Mouse (Mus musculus) midbrain, embryonic 13.5 days (tissue): ENCODE measurements around the gene Gm8246. TPM values are rescaled to one million over a fixed set of nuclear protein-coding genes. Genes with fewer than 3 reads are reported as not detected.
"Not testable (repeated sequence)": the region's sequence is repeated elsewhere in the genome, so short reads cannot be mapped to it uniquely, and the experiment has no call there.

Experiments used
- ATAC-seq: fragments of 200-750 bp; cut with Nextera tagmentation; 2 replicates; pipeline ENCODE4 v1.8.0; 2017; ENCODE audit warnings: mild to moderate bottlenecking, moderate TSS enrichment, moderate library complexity
- H3K27ac ChIP-seq: fragments of 300-500 bp; sonication (generic); 2 replicates; pipeline ENCODE4 v1.5.1; 2015; ENCODE audit warnings: inconsistent platforms, mild to moderate bottlenecking, moderate library complexity
- H3K27me3 ChIP-seq: fragments of 300-500 bp; sonication (generic); 2 replicates; pipeline ENCODE4 v1.6.1; 2015; ENCODE audit warnings: mild to moderate bottlenecking, inconsistent platforms
- H3K36me3 ChIP-seq: fragments of 300-500 bp; sonication (generic); 2 replicates; pipeline ENCODE4 v1.6.1; 2015; ENCODE audit warnings: mild to moderate bottlenecking, inconsistent platforms
- H3K4me1 ChIP-seq: fragments of 300-500 bp; sonication (generic); replicated peaks from 2 replicates; pipeline ENCODE4 v1.6.1; 2015; ENCODE audit warnings: inconsistent platforms
- H3K4me2 ChIP-seq: fragments of 300-500 bp; sonication (generic); replicated peaks from 2 replicates; pipeline ENCODE4 v1.6.1; 2015; ENCODE audit warnings: moderate library complexity, mild to moderate bottlenecking, inconsistent platforms
- H3K4me3 ChIP-seq: fragments of 300-500 bp; sonication (generic); replicated peaks from 2 replicates; pipeline ENCODE4 v1.5.1; 2015; ENCODE audit warnings: mild to moderate bottlenecking, inconsistent platforms
- H3K9ac ChIP-seq: fragments of 300-500 bp; sonication (generic); replicated peaks from 2 replicates; pipeline ENCODE4 v1.6.1; 2015; ENCODE audit warnings: mild to moderate bottlenecking, inconsistent platforms
- H3K9me3 ChIP-seq: fragments of 300-500 bp; sonication (generic); 2 replicates; pipeline ENCODE4 v1.6.1; 2016; ENCODE audit warnings: mild to moderate bottlenecking, inconsistent platforms
- WGBS: fragments of 180-500 bp; shearing (Covaris S2); methylation state at CpG from one replicate; pipeline ENCODE4 v1.1.7; 2015; 5-methylcytosine and 5-hydroxymethylcytosine counted together
- polyA plus RNA-seq: library from polyadenylated mRNA; unstranded; fragments of >200 nt; fragmentation: Nextera tagmentation; extraction: Ambion mirVana; gene quantifications from 2 replicates; pipeline ENCODE4 v1.2.1, GENCODE M21; 2015

Gene Gm8246
- polyA plus RNA-seq, result not detected in 2 replicates

DNA sequence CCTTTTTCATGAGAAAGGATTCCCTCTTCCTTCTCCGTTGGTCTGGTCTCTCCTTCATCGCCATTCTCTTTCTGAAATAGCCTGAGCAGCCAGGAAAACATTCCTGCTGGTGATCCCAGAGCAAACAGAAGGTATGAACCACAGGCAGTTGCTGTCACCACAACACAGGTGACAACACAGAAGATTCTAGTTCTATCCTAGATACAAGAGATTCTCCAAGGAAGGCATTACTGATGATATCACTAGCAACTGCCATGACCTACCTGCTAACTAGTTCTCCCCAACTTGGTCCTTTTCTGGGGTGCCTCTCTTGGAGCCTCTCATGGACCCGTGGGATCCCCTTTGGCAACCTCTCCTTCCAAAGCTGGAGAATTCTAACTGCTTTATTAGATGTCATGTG is at the start of gene Gm8246:
Gene Gm8246, minus strand, starts transcription at position 101 of the 400 bp plus-strand sequence.
- not testable (repeated sequence) for H3K9ac ChIP-seq, H3K4me1 ChIP-seq, H3K4me3 ChIP-seq, H3K9me3 ChIP-seq, ATAC-seq, H3K4me2 ChIP-seq, H3K27ac ChIP-seq, H3K36me3 ChIP-seq, H3K27me3 ChIP-seq
- no CpG with 5 or more reads among the region's 3 CpGs for WGBS

DNA sequence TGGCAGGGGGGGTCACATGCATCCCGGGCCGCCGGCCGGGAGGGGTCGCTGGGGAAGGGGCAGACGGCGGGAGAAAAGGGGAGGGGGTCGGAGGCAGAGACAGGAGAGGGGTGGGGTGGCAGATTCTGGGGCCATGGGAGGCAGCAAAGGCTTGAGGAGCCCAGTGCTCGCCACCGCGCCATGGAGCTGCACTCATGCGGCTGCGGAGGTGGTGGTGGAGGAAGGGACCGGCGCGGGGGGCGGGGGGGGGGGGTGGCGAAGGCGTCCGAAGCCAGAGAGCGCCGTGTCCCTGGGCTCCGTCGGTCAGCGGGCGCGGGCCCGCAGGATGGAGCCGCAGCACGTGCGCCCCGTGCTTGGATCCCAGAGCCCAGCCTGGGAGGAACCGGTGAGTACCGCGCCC is 23.7 kb upstream of the Gm8246 start, which contains the start of gene Gm3488:
Gene Gm3488, plus strand, starts transcription at position 301 of the 400 bp plus-strand sequence.
- not testable (repeated sequence) for H3K9me3 ChIP-seq, H3K4me3 ChIP-seq, H3K36me3 ChIP-seq, H3K9ac ChIP-seq, ATAC-seq, H3K4me1 ChIP-seq, H3K27ac ChIP-seq, H3K4me2 ChIP-seq, H3K27me3 ChIP-seq
- no CpG with 5 or more reads among the region's 35 CpGs for WGBS

DNA sequence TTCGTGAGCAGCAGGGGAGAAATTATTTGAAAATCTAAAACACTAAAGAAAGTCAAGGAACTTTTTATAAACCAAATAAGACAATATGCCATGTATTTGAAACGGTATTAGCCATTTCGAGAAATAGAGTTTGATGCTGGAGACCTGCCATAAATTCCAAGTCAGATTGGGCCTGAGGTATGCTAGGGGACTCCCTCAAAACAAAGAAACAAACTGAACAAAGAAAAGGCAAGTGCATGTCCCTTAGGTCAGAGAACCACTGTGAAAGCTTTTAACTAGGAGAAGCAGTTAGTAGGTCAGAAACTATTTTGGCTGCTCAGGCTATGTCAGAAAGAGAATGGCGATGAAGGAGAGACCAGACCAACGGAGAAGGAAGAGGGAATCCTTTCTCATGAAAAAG is 6.3 kb upstream of the Gm8246 start, which contains the start of gene Gm3187:
Gene Gm3187, plus strand, starts transcription at position 301 of the 400 bp plus-strand sequence.
- not testable (repeated sequence) for H3K9me3 ChIP-seq, H3K4me3 ChIP-seq, ATAC-seq, H3K9ac ChIP-seq, H3K27me3 ChIP-seq, H3K4me1 ChIP-seq, H3K4me2 ChIP-seq, H3K36me3 ChIP-seq, H3K27ac ChIP-seq
- 94% methylated on average over 4 of the region's 5 CpGs for WGBS

DNA sequence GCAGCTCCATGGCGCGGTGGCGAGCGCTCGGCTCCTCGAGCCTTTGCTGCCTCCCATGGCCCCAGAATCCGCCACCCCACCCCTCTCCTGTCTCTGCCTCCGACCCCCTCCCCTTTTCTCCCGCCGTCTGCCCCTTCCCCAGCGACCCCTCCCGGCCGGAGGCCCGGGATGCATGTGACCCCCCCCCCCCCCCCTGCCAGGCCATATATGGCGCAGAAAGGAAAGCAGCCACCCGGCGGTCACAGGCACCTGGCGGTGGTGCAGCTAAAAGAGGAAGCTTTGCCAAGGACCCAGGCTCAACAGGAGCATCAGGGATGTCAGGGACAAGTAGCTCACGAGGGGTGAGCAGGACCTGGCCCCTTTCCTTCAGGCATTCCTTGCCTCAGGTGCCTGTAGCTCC is 17.2 kb downstream of the Gm8246 start:
- no CpG with 5 or more reads among the region's 19 CpGs for WGBS

DNA sequence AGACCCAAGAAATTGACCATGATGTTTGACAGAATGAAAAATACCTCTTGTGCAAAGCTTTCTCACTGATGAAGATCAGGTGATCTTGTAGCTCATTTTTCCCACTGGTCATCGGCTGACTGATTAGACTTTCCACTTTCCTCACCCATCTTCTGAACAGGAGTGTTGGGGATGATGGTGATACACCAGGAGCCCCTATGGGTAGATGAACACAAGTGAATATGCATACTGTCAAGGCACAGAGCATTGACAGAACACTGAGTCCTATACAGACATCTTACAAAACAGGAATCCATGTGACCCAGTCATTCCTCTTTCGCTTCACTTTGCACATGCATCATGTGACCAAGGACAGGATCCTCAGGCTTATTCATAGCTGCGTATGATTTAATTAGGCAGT is 22.3 kb downstream of the Gm8246 start, which contains the start of gene Gm3194:
Gene Gm3194, minus strand, starts transcription at position 101 of the 400 bp plus-strand sequence.
- no CpG with 5 or more reads among the region's 3 CpGs for WGBS
- not testable (repeated sequence) for H3K4me2 ChIP-seq, H3K36me3 ChIP-seq, H3K4me1 ChIP-seq, H3K27me3 ChIP-seq, H3K9ac ChIP-seq, H3K9me3 ChIP-seq, H3K4me3 ChIP-seq, ATAC-seq, H3K27ac ChIP-seq

More for the DNA sequence above, 17.2 kb downstream of the Gm8246 start:
- not testable (repeated sequence) for H3K4me3 ChIP-seq, H3K4me2 ChIP-seq, ATAC-seq, H3K27me3 ChIP-seq, H3K36me3 ChIP-seq, H3K9me3 ChIP-seq, H3K9ac ChIP-seq, H3K27ac ChIP-seq, H3K4me1 ChIP-seq

Other genes starting within 250 kb of the Gm8246 start
- gene Gm3526, start 217.2 kb downstream of the Gm8246 start, polyA plus RNA-seq, result not detected in 2 replicates
- not detected in 2 replicates for gene Gm3542, start 142.9 kb downstream of the Gm8246 start, polyA plus RNA-seq
- 1.3 and 2.0 TPM in 2 replicates for gene Gm3500, start 88.8 kb downstream of the Gm8246 start, polyA plus RNA-seq
- gene Gm3194, start 22.4 kb downstream of the Gm8246 start, polyA plus RNA-seq, result 1.9 and 2.7 TPM in 2 replicates
- 0.09 TPM in 1 of 2 replicates, not detected in the other for gene Gm3187, start 6.4 kb upstream of the Gm8246 start, polyA plus RNA-seq
- gene Gm3488, start 23.8 kb upstream of the Gm8246 start, polyA plus RNA-seq, result 8.7 and 9.5 TPM in 2 replicates
- not detected in 2 replicates for gene Gm3532, start 60.7 kb upstream of the Gm8246 start, polyA plus RNA-seq
- not detected in 2 replicates for gene Gm8265, start 155.2 kb upstream of the Gm8246 start, polyA plus RNA-seq
- not detected in 2 replicates for gene Gm9603, start 209.6 kb upstream of the Gm8246 start, polyA plus RNA-seq